Mouse (Mus musculus) liver, embryonic 16.5 days (tissue): Measurements from ENCODE around the gene Calcoco1. TPM values are rescaled to one million over a fixed set of nuclear protein-coding genes. Genes with fewer than 3 reads are reported as not detected.
"Not testable (repeated sequence)": the region's sequence is repeated elsewhere in the genome, so short reads cannot be mapped to it uniquely, and the experiment has no call there.

Experiments
- ATAC-seq: fragments of 200-750 bp; cut with Nextera tagmentation; 2 replicates; pipeline ENCODE4 v1.8.0; 2017; ENCODE audit warnings: low read depth, mild to moderate bottlenecking, moderate number of reproducible peaks, moderate library complexity
- H3K27ac ChIP-seq: fragments of 300-500 bp; sonication (generic); 2 replicates; pipeline ENCODE4 v1.5.1; 2014; ENCODE audit warnings: mild to moderate bottlenecking, low read length
- H3K27me3 ChIP-seq: fragments of 300-500 bp; sonication (generic); 2 replicates; pipeline ENCODE4 v1.6.1; 2014; ENCODE audit warnings: low read depth, low read length, mixed read lengths; ENCODE audit not compliant: control insufficient read depth, insufficient read depth
- H3K36me3 ChIP-seq: fragments of 300-500 bp; sonication (generic); 2 replicates; pipeline ENCODE4 v1.6.1; 2014; ENCODE audit warnings: mild to moderate bottlenecking; ENCODE audit not compliant: control insufficient read depth, insufficient read depth
- H3K4me1 ChIP-seq: fragments of 300-500 bp; sonication (generic); 2 replicates; pipeline ENCODE4 v1.6.1; 2014; ENCODE audit warnings: low read depth, low read length, mixed read lengths; ENCODE audit not compliant: control insufficient read depth
- H3K4me2 ChIP-seq: fragments of 300-500 bp; sonication (generic); 2 replicates; pipeline ENCODE4 v1.6.1; 2014; ENCODE audit warnings: low read depth, low read length, mixed read lengths
- H3K4me3 ChIP-seq: fragments of 300-500 bp; sonication (generic); 2 replicates; pipeline ENCODE4 v1.5.1; 2014; ENCODE audit warnings: low read depth, mild to moderate bottlenecking, low read length
- H3K9ac ChIP-seq: fragments of 300-500 bp; sonication (generic); 2 replicates; pipeline ENCODE4 v1.6.1; 2014; ENCODE audit warnings: low read depth, low read length
- H3K9me3 ChIP-seq: fragments of 300-500 bp; sonication (generic); replicated peaks from 2 replicates; pipeline ENCODE4 v1.6.1; 2016; ENCODE audit warnings: low read length; ENCODE audit not compliant: control insufficient read depth
- WGBS: fragments of 180-500 bp; shearing (Covaris S2); extraction: QIAGEN DNeasy Blood & Tissue Kit; methylation state at CpG from one replicate; pipeline ENCODE4 v1.1.7; 2014; ENCODE audit not compliant: insufficient replicate concordance; 5-methylcytosine and 5-hydroxymethylcytosine counted together
- microRNA counts: library from miRNA; unstranded; fragments of <30 nt; microRNA quantifications from one replicate; lab custom pipeline; 2016
- microRNA-seq: library from miRNA; unstranded; fragments of <30 nt; microRNA quantifications from one replicate; pipeline ENCODE4, GENCODE M21; 2016
- polyA plus RNA-seq: library from polyadenylated mRNA; unstranded; fragments of >200 nt; fragmentation: Nextera tagmentation; extraction: Ambion mirVana; gene quantifications from 2 replicates; pipeline ENCODE4 v1.2.1, GENCODE M21; 2015

The Calcoco1 gene
- polyA plus RNA-seq, 1 experiment from 2014 or later = 18.2 TPM

DNA sequence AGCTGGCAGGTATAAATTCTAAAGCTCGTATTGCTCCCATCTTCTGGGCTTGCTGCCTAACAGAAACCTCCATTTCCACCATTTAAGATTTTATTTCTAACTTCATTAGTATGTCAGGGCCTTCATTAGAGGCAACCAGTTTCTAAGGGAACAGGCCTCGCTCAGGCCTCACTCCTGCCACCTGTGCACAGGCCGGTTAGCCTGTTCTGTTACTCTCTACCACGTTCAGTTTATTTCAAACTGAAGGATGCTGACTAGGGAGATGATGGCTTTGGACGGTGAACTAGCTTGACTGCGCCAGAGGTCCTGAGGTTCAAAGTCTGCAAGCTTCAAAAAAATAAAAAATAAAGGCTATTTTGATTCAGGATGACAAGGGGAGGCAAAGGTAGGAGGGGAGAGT is 51.7 kb downstream of the Calcoco1 start:
- peak overlapping the region; percentile 93 for H3K9ac ChIP-seq
- peak overlapping the region; percentile 90 for H3K4me3 ChIP-seq
- H3K27ac ChIP-seq = peak overlapping the region; percentile 80
- H3K36me3 ChIP-seq = peaks cover 7% of the 10 kb centered on the region; the same call in 1 of the 2 replicates
- ATAC-seq = no peak
- no peaks in the 10 kb centered on the region for H3K9me3 ChIP-seq
- 5% methylated on average over 6 of the region's 6 CpGs for WGBS
- peak overlapping the region; percentile 84 for H3K4me2 ChIP-seq
- H3K4me1 ChIP-seq = peaks cover 13% of the 10 kb centered on the region
- H3K27me3 ChIP-seq = peaks cover 31% of the 10 kb centered on the region

DNA sequence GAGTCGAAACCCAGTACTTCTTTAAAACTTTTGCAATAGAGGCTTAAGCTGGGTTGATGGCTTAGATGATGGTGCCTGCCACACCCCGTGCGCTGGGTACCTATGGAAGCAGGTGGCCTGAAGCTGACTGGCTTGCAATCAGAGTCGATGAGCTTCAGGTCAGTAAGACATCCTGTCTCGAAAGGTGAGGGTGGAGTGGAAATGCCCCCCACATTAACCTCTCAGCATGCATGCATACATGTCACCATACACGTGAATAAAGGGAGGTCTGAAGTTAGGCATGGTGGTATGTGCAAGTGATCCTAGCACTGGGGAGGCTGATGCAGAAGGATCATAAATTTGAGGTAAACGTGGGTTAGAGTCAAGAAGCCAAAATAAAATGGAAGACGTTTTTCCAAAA is 52.4 kb downstream of the Calcoco1 start:
- peaks cover 13% of the 10 kb centered on the region for H3K4me1 ChIP-seq
- peak overlapping the region; percentile 28; the same call in 1 of the 2 replicates for H3K9ac ChIP-seq
- H3K9me3 ChIP-seq = no peaks in the 10 kb centered on the region
- H3K4me3 ChIP-seq = no peak overlapping the region; the same call in 1 of the 2 replicates
- H3K27me3 ChIP-seq = peaks cover 29% of the 10 kb centered on the region
- peaks cover 10% of the 10 kb centered on the region for H3K36me3 ChIP-seq
- WGBS = 73% methylated on average over 8 of the region's 8 CpGs
- no peak for ATAC-seq
- peak overlapping the region; percentile 84 for H3K4me2 ChIP-seq
- no peak overlapping the region for H3K27ac ChIP-seq

DNA sequence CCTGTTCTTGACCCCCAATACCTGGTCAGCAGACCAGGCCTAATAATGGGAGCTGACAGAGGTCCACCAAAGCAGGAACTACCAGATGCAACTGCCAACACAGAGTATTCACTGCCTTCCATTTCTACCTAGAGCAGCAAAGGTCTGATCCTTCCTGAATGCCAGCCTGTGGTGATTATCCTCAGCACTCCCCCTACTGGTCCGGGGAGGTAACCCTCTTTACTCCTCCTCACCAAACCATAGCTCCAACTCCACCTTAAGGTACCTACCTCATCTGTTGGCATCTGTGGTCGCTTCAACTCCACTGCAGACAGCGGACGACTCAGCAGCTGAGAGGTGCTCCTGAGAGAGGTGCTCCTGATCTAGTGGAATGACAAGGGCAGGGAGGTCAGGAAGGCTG is 56.5 kb downstream of the Calcoco1 start:
- no peak overlapping the region for H3K4me3 ChIP-seq
- ATAC-seq = peak; percentile 43; the same call in 1 of the 2 replicates
- 41% methylated on average over 4 of the region's 4 CpGs for WGBS
- H3K4me1 ChIP-seq = peaks cover 9% of the 10 kb centered on the region
- no peak overlapping the region for H3K27ac ChIP-seq
- H3K27me3 ChIP-seq = no peaks in the 10 kb centered on the region
- H3K36me3 ChIP-seq = peaks cover 30% of the 10 kb centered on the region
- H3K9ac ChIP-seq = no peak overlapping the region
- no peak overlapping the region for H3K4me2 ChIP-seq
- H3K9me3 ChIP-seq = no peaks in the 10 kb centered on the region

DNA sequence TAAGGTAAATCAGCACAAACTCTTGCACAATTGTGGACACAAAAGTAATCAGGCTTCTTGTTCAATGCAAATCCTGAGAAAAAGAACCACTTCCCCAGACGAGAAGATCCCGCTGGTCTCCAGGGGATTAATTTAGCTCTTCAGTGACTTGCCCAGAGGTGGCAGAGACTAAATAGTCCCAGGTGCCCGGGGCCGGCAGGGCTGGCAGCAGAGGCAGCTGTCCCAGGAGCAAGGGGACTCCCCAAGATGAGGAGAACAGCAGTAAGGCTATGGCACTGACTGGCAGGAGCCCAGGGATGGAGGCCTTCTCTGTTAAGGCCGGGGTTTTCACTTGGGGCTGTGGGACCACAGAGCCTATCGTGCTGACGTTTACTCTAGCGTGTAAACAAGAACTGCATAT is 58.2 kb downstream of the Calcoco1 start:
- WGBS = 84% methylated on average over 8 of the region's 8 CpGs
- no peaks in the 10 kb centered on the region for H3K27me3 ChIP-seq
- no peak overlapping the region for H3K4me2 ChIP-seq
- no peaks in the 10 kb centered on the region for H3K9me3 ChIP-seq
- peaks cover 30% of the 10 kb centered on the region for H3K36me3 ChIP-seq
- no peaks in the 10 kb centered on the region for H3K4me1 ChIP-seq
- no peak for ATAC-seq
- H3K27ac ChIP-seq = no peak overlapping the region
- no peak overlapping the region for H3K4me3 ChIP-seq
- H3K9ac ChIP-seq = no peak overlapping the region

DNA sequence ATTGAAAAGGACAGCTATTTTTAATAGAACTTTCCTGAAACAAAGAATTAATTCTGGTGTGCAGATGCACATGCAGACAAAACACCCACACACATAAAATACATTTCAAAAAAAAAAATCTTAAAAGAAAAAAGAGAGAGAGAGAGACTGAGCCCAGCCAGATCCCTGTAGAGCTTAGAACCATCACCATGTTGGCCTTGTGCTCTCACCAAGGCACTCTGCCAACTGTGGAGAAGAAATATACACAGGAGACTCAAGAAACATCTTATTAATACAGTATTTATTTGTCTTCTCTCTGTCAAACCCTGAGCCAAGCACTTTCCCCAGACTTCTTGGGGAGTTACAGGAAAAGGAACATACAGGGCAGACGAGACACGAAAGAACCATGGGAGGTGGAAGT is 59.4 kb downstream of the Calcoco1 start:
- WGBS = no CpG with 5 or more reads among the region's 2 CpGs
- not testable (repeated sequence) for H3K4me2 ChIP-seq, H3K27me3 ChIP-seq, H3K4me3 ChIP-seq, H3K9ac ChIP-seq, H3K27ac ChIP-seq, ATAC-seq, H3K4me1 ChIP-seq, H3K9me3 ChIP-seq
- peaks cover 30% of the 10 kb centered on the region for H3K36me3 ChIP-seq

DNA sequence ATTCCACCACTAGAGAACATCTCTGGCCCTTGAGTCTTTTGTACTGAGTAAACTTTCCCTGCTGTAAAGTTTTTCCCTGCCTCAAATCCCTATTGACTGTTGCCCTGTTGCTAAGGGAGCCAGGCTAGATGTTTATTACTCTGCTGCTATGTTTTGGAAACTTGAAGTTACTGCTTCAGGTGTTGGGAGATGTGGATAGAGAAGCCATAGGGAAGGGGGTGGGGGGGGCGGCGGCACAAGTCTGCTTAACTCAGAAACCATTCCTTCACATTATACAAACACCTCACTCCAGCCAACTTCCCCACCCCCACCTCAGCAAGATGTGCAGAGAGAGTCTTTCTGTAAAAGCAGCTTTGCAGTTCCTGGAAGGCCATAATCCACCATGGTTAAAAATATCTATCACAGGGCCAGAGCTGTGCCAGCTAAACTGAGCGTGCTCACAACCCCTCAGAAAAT is 64.0 kb downstream of the Calcoco1 start:
- no peaks in the 10 kb centered on the region for H3K4me1 ChIP-seq
- peaks cover 4% of the 10 kb centered on the region; the same call in 1 of the 2 replicates for H3K36me3 ChIP-seq
- WGBS = 77% methylated on average over 3 of the region's 3 CpGs
- no peak for ATAC-seq
- H3K27me3 ChIP-seq = no peaks in the 10 kb centered on the region
- no peak overlapping the region for H3K27ac ChIP-seq
- no peak overlapping the region for H3K4me3 ChIP-seq
- no peak overlapping the region for H3K4me2 ChIP-seq
- no peaks in the 10 kb centered on the region for H3K9me3 ChIP-seq
- no peak overlapping the region for H3K9ac ChIP-seq

MicroRNA genes within 50 kb of the gene (microRNA counts, 519-probe panel; counts per million panel counts)
- microRNA mmu-miR-688 (lab: Ali Mortazavi, UCI) = 2,369 counts per million, percentile 54 among the panel's probes with 10 or more counts

Small RNA genes lying within 50 kb of the gene (microRNA-seq; reads per million reads assigned to microRNA genes)
- gene Mir688 = not detected

Other genes starting within 250 kb of the Calcoco1 start
- gene Gm10337, start 218.5 kb downstream of the Calcoco1 start, polyA plus RNA-seq = not detected in 2 replicates
- gene Map3k12, start 205.1 kb downstream of the Calcoco1 start, polyA plus RNA-seq = 1.4 and 2.0 TPM in 2 replicates
- gene Tarbp2, start 204.0 kb downstream of the Calcoco1 start, polyA plus RNA-seq = 34.6 and 37.0 TPM in 2 replicates
- 0.46 and 0.57 TPM in 2 replicates for gene Npff, start 197.2 kb downstream of the Calcoco1 start, polyA plus RNA-seq
- not detected in 2 replicates for gene Gm28047, start 97.1 kb downstream of the Calcoco1 start, polyA plus RNA-seq
- 10.2 and 11.1 TPM in 2 replicates for gene Atf7, start 96.7 kb downstream of the Calcoco1 start, polyA plus RNA-seq
- 25.6 and 26.0 TPM in 2 replicates for gene Atp5g2, start 49.8 kb downstream of the Calcoco1 start, polyA plus RNA-seq
- gene Hoxc13, start 198.9 kb upstream of the Calcoco1 start, polyA plus RNA-seq = not detected in 2 replicates
- gene Hoxc12, start 214.6 kb upstream of the Calcoco1 start, polyA plus RNA-seq = not detected in 2 replicates
- gene Hoxc11, start 232.2 kb upstream of the Calcoco1 start, polyA plus RNA-seq = not detected in 2 replicates
- gene Hoxc10, start 244.6 kb upstream of the Calcoco1 start, polyA plus RNA-seq = not detected in 2 replicates
- gene Hoxc5, start 245.3 kb upstream of the Calcoco1 start, polyA plus RNA-seq = 0.06 and 0.09 TPM in 2 replicates